Mouse (Mus musculus) activated CD4-positive, CD25-positive, alpha-beta regulatory T cell, adult 4 months (primary cell): Measurements from ENCODE around the gene Pde4d. TPM values are rescaled to one million over a fixed set of nuclear protein-coding genes. Genes with fewer than 3 reads are reported as not detected.

ENCODE experiments used
- ATAC-seq: one replicate; pipeline ENCODE4 v1.8.0; 2017
- polyA plus RNA-seq, 2 experiments: library from polyadenylated mRNA; unstranded; fragments of 100-300 nt; shearing (Covaris generic); gene quantifications; one replicate each; pipeline ENCODE4 v1.2.1; 2017

The Pde4d gene
- polyA plus RNA-seq, 2 experiments from 2014 or later = 7.3 to 7.6 TPM

DNA sequence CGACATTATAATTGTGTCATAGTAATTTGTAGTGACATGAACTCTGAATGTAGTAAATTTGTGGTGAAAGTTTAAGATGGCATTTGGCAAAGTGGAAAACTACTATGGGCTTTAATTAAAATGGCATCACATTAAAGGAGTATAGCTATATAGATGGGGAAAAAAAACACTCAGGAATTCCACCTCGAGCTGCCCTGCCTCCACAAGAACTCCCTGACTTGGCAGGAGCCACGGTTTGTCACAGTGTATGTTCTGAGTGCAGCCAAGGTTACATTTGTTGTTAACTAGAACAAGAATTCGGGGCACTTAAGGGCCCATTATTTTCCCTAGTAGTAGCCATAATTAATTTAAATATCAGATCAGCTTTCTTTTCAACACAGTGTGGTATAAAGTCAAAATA is 805.9 kb downstream of the Pde4d start:
- no peak for ATAC-seq

DNA sequence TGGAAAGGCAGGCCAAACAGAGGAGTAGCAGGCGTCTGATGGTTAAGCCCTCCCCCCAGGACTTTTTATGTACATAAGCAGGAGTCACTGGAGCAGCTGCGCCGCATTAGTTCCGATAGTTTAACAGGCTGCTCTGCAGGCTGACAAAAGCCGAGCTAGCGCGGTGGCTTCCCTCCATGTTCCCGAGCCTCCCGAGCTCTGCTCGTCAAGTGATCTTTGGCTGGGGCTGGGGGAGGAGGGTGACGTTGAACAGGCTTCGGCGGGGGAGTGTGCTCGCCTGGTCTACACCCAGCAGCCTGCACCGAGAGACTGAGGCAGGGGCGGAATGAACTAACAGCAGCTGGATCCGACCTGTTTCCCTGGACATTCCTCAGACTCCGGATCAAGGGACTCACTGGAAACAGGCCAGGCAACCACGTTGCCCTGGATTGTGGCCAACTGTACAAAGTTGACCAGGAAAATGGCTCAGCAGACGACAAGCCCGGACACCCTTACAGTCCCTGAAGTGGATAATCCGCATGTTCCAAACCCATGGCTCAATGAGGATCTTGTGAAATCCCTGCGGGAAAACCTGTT is 810.6 kb downstream of the Pde4d start:
- no peak for ATAC-seq

DNA sequence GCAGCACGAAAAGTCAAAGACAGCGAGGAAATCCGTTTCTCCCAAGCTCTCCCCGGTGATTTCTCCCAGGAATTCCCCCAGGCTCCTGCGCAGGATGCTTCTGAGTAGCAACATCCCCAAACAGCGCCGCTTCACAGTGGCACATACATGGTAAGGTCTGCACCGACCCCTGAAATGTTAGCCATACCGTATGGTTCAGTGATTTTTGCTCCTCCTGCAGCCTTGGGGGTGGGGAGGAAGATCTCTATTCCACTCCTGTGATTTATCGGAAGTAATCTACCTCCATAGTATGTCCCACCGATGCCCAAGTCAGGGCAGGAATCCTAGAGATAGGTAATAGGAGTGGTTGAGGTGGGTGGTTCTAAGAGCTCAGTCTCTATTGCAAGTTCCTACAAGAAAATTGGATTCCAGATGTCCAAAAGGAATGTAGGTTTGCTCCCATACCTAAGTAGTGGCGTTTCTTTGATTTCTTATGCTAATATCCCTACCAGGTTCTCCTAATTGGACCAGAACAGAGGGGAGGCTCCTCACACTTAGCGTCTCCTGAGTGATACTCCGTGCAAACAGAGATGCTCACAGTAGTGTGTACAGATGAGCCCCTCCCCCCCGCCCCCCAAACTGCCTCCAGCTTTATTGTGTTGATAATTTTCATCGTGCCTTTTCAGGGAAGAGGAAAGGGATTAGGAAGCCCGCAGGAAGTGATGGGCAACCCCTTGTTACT is 811.2 kb downstream of the Pde4d start:
- no peak for ATAC-seq

DNA sequence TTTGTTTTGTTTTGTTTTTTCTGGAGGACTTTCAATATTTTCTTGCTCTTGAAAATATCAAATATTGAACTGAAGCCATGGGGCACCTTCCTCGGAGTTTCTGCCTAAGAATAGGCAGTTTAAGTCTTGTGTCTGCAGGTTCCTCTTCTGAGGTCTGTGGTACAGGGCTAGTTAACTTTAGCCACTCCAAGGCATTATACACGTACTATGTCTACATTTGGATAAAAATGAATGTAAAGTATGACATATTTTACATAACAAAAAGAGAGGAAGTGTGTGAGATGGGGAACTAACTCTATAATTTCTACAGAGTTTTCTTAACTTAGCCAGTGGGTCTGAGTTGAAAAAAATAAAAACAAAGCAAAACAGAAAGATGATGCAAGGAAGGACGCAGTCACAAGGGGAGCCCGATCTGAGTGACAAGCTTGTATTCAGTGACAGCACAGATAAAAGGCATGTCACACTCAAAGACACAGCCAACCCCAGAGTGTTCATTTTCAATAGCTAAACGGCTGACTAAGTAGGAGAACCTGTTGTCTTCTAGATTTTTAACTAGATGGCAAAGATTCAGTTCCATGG is 812.0 kb downstream of the Pde4d start:
- no peak for ATAC-seq

DNA sequence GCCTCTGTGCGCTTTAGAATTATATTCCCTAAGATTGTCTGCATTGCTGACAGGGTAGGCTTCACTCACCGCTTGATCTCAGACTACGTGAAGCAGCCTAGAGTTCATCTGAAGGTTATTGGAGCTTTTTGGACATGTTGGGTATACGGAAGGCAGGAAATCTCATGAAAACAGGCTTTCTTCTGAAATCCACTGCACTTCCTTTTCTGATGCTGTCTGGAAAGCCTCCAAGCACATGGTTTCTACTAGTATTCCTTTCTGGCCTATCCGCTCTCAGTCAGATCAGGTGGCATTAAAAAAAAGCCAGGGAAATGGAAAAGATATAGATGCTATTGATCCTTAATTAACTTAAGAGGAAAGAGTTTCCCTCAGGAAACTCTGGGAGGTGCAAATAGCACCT is 812.8 kb downstream of the Pde4d start:
- ATAC-seq = no peak

DNA sequence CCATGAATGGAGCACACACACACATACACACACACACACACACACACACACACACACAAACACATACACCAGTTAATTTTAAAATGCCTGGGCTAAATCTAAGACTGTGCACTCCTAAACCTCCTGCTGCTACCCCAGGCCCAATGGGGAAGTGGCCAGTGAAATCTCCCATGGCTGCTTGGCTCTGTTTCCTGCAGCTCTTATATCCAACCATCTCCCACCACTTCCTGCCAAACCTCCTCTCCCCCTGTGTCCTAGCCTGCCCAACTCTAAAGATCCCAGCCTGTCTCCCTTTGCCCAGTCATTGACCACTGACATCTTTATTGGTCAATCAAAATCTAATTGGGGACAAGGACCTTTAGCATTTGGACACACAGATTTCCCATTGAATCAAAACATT is 814.1 kb downstream of the Pde4d start:
- ATAC-seq = no peak

DNA sequence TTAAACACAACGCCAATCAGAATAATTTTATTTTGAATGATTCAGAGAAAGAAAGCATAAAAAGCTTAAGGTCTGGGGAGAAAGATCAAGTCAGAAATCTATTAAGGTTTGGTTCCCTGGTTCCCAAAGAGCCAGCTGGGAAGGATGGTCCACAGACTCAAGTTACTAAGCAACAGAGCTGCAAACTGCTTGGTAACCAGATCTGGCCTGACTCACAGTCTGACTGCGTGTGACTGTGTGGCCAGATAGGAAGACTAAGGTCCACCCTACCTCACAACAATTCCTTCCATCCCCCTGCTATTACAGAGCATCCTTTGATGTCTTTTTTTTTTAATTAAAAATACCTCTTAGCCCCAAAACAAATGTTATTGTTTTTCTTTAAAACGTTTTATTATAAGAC is 818.5 kb downstream of the Pde4d start:
- ATAC-seq = no peak

DNA sequence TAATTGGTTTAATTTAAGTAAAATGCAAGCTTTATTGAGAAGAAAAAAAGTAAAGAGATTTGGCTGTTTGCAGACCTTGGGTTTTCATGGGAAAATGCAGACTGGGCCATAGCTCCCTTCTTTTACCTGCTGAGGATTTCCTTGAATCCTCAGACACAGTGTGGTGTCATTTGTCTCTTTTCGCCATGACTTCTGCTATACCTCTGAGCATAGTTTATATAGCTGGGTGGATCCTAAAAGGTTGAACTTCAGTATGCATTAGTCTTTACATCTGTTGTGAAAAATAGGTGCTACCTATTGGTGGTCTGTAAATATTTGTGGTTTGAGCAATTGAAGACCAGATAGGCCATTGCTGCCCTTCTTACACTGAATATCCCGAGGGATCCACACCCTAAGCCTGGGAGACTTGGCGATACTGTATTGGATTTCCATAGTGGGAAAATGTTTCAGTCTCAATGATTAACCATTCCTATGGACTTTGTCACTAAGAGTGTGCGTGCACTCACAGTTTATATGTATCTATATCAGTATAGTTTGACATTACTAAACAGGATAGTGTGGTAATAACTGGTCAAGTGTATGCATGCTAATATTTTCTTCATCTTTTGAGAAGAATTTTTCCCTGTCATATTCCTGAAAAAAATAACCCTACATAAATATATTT is 819.0 kb downstream of the Pde4d start:
- no peak for ATAC-seq

DNA sequence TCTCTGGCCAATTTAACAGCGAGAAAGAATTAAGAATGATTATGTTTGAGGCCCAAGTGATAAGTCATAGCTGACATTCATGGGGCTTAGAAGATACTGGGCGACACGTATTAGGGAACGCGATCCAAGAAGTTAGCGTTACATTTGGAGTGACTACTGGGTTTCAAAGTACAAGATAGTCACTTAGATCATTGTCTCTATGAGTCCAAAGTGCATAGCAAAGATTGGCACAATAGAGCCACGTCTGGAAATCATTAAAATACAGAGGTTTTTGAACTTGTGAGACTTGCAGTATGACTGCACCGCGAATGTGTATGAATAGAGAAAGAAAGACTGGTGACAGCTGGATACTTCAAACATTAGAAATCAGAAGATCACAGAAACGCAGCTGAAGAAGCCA is 825.1 kb downstream of the Pde4d start:
- no peak for ATAC-seq

DNA sequence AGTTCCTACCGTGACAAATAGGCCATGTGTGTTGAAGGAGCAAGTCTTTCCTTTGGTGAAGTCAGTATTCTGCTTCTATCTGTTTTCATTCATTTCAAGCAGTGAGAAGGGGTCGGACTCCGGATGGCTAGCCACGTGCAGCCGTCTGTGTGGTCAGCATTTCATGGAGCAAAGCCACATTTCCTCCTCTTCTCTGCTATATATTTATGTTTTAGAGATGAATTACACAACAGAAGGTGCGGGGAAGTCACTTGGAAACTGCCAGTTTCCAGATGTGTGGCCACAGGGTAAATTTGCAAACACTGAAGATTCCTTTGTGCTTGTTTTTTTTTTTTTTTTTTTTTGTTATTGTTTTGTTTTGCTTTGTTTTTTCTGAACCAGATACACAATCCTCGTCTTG is 828.0 kb downstream of the Pde4d start:
- no peak for ATAC-seq

DNA sequence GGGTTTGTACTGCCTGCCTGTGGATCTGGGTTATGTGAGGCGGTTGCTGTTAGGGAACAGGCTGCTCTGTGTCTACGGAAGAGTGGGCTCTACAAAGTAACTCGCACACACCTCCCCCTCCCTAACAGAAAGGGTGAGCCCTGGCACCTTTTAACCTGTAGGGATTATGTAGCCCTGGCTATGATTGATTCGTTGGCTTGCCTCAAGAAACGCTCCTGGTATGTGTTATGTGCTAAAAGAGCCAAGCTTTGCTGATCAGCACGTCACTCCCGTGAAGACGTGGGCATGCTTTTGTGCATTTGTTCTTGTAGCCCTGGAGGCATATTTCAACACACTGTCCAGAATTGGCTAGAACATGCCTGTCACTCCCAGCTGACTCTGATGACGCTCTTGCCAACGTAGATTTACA is 828.8 kb downstream of the Pde4d start:
- ATAC-seq = no peak

DNA sequence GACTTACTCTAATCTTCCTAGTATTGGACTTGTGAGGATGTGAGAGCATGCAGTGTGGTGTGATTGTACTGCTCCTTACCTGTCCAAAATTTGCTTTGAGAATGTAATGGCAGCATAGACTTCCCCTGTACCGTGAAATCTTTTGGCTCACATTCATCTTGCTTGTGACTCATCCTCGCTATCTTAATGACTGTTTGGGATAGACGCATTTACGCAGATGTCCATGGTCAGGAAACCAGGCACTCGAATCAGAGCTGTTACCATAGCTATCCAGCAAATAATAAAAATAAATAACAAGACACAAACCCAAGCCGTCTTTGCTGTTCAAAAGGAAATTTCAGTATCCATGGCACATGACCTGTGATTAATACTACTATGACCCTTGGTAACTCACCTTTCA is 829.5 kb downstream of the Pde4d start:
- ATAC-seq = no peak

DNA sequence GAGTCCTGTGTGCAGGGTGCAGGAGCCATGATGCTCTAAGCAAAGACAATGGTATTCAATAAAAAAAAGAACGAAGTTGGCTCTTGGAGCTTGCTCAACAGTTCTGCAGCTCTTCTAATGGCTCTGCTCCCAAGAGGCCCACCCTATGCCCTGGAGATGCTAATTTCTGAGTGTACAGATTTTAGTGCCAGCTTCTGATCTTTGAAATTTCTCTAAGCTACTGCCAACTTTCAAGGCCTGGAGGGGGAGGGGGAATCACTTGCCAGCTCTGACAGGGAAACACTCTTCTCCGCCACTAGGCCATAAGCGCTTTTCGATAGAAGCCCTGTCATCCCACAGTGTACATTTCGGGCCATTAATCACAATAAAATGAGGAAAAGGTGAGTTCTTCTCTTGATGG is 830.7 kb downstream of the Pde4d start:
- ATAC-seq = no peak

DNA sequence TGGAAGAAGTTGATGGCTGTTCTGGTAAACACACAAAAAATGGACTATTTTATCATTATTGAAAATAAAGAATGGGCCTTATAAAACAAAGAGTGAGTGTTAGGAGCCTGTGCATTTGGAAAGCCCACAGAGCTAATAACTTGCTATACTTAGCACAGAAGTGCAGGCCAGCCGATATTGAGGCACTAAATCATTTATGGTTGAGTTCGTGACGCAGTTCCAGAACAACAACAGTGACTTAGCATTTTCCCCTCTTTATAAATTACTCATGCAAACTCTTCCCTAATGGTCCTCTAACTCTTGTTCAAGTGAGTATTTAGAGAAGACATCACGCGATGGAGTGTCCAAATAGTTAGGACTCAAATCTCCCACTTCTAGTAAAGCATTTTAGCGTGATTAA is 837.7 kb downstream of the Pde4d start:
- no peak for ATAC-seq

DNA sequence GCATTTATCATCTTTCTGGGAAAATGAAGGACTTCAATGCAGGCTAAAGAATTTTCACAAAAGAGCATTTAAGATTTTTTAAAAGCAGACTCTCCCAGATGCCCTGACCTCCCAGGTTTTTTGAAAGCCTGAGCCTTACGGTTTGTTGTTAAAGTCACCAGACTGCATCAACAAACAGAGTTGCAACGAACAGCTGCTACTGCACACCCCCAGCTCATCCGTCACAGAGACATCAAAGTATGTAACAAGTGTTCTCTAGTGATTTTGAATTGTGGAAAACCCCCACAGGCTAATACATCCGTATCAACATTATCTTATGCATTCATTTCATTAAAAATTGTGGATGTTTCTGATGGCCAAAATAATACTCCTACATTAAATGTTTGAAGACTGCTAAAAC is 841.2 kb downstream of the Pde4d start:
- ATAC-seq = no peak

DNA sequence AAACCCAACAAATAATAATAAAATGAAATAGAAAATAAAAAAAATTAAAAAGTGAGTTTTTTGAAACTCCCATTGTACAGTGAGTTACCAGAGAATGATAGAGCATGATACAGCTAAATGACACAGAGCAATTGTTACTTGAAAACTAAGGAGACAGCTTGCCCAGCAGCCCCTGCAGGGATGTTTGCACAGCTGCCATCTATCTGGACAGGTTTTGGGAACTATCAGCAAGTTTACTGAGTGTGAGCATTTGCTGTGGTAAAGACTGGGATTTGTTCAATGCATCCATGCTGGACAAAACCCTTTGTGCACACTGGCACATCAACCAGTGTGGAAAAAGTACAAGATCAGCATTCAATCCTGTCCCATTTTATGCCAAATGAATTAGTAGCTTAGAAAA is 843.3 kb downstream of the Pde4d start:
- no peak for ATAC-seq

DNA sequence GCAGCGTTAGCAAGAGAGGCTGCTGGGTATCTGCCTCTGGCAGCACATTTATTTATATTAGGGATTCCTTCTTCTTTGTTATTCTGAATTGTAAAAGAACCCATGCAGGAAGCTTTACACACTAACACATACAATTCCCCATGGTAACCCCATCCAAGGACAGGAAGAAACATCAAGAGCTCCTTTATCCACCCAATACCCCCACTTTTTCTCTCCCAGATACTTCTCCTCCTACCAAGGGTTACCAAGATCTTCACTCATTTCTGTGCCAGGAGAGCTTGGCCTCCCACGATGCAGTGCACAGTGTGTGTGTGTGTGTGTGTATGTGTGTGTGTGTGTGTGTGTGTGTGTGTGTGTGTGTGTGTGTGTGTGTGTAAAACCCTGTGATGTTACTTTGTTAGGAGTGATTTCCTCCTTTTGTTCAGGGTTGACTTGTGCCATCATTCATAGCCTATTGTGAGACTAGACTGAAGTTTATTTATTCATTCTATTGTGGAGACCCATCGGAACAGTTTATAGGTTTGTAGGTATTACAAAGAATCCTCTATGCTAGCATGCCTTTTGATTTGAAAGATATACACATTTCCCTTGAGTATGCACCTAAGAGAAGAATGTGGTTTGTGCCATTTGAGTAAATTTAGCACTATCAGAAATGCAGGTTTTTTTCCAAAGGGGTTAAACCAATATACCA is 846.7 kb downstream of the Pde4d start:
- no peak for ATAC-seq

DNA sequence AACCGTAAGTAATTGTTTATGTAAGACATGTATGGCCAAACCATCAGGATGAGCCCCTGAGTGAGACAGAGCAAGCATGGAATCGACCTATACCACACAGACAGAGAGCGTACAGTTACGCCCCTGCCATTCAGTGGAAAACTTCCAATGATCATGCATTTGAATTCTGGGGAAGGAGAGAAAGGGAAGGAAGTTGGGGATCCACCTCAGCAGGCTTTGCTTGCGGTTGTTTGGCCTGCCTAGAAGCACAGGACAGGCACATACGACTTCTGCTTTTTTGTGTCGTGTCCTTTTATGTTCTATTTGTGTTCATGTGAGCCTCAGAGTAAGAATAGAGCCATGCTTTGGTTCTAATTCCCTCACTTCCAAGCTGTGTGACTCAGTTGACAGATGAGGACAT is 849.1 kb downstream of the Pde4d start:
- no peak for ATAC-seq

DNA sequence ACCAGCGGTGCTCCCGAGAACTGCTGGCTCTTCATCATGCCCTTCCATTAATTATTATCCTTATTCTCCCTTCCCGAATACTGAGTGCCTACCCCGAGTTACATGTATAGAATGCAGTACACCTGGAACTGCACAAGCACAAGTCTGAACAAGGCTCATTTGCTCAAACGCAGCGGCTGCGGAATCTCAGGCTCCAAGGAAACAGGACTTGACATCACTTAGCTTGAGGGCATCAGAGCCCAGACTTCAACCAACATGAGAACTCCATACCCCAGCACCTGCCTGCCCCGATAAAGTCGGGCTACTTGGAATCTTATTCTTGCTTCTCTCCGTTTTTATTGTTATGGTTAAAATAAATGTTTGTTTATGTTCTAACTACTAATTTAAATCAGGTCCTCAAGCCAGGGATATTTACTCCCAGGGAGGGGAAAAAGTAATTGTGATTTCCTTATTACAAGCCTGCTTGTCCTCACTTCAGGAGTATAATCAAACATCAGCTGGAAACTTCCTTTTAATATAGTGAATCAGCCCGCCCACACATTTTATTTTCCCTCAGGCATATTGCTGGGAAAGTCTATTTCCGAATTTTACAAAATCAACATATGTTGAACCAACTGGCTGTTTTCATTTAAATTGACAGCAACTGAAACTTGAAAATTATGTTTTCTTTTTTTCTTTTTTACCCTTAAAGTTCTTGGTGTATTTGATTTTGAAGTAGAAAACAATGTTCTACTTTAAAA is 849.9 kb downstream of the Pde4d start:
- no peak for ATAC-seq

DNA sequence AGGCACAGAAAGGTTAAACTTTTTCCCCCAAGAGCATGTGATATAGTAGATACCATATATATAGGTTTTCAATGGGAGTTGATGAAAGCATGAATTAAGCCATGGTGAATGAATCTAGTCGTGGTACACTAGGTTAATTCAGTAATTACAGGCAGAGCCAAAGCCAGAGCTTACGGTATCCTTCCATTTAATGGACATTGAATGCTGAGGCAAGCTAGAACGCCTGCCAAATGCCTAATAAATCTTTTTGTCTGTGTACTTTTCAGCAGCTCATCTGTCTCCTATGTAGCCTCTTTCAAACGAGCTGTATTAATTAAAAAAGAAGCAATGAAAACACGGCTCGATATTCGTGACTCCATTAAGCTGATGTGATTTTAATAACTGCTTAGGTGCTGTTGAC is 862.8 kb downstream of the Pde4d start:
- ATAC-seq = no peak

DNA sequence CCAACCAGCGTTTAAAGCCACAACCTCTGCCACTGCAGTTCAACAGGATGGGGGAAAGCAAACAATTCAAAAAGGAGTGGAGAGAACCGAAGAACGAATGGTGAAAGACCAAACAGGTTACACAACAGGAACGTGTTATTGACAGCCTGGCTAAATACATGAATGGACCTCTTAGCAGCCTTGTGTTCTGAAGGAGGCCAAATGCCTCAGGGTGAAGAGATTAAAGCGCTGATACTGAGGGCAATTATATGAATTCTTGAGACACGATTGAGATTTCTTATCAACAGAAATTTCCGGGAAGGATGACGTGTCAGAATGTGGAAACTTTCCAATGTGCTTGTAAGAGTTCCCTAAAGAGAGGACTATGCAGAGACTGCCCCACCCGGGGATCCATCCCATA is 865.9 kb downstream of the Pde4d start:
- ATAC-seq = no peak

DNA sequence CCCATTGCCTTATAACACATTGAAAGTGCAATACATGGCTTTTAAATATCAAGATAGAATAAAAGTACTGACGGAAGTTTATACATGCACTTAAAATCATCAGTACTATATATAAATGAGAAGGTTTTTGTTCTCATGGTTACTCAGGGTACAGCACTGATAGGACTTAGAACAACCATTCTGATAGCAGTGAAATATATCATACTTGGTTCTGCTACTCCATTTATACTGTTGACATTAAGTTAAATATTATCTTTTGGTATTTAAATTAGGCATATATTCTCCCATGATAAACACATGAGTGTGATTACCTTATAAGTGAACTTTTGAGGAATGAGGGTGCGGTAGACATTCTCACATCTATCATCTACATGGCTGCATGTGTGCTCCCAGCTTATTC is 867.9 kb downstream of the Pde4d start:
- ATAC-seq = no peak
